In the genomic region with DNA sequence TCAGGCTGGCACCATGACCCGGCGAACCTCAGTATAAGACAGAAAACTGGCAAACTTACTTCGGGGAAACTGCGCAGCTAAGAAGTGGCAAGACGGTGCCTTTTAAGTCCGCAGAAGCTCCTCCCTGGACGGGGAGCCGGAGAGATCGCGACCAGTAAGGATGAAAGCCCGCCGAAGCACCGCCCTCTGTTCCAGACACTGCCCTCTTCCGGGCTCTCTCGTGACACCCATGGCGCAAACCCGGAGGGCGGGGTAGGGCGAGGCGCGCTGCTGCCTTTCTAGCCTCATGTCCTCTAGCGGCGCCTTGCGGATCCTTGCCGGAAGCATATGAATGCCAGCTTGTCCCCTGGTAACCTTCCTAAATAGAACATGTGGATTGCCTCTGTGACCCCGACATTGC, we compare ENCODE assay signal across 8 mouse cellular contexts. TPM values are rescaled to one million over a fixed set of nuclear protein-coding genes. Genes with fewer than 3 reads are reported as not detected.
DNase-seq lines count a peak whose midpoint lies in the region; ATAC-seq and TF ChIP-seq lines count a peak whose summit lies in the region.

A gene (minus strand): TSS at position 179 of the 400 bp plus-strand sequence.

- no peaks in the 10 kb centered on the region for H3K36me3 ChIP-seq in heart, embryonic 11.5 days (ENCODE audit: control insufficient read depth, insufficient read depth, low read length)
- H3K36me3 ChIP-seq in kidney, embryonic 16.5 days (ENCODE audit: insufficient read depth, low read length), result no peaks in the 10 kb centered on the region
- peaks cover 11% of the 10 kb centered on the region for H3K36me3 ChIP-seq in liver, adult 2 months (ENCODE audit: control insufficient read depth, insufficient read depth, low read length)
- H3K36me3 ChIP-seq in myocyte (ENCODE audit: control insufficient read depth, insufficient read depth), result peaks cover 16% of the 10 kb centered on the region
- no peaks in the 10 kb centered on the region for H3K36me3 ChIP-seq in splenic B cell, adult 2 months (ENCODE audit: control insufficient read depth, insufficient read depth, low read length, poor library complexity, severe bottlenecking)

- peak within 1 kb of the TSS; percentile 59 for H3K9ac ChIP-seq in heart, embryonic 11.5 days (ENCODE audit: low read depth, low read length)
- peak within 1 kb of the TSS; percentile 60 for H3K9ac ChIP-seq in kidney, embryonic 16.5 days (replicated peaks; ENCODE audit: low read length)
- H3K9ac ChIP-seq in liver, adult 2 months (ENCODE audit: low read depth, low read length), result peak within 1 kb of the TSS; percentile 80

- TF ChIP-seq POLR2A in liver, adult 2 months (IDR thresholded peaks at IDR 0.05; ENCODE audit: extremely low read depth, insufficient read depth, low read length), result peak; percentile 44; the same call in 1 of the 2 replicates
- TF ChIP-seq POLR2A in myocyte (IDR thresholded peaks at IDR 0.05; ENCODE audit: insufficient read length, low read depth), result peak; percentile 52

- peak; percentile 100 for ATAC-seq in erythroblast, adult 5-6 weeks (replicated peaks; ENCODE audit: low FRiP score, poor library complexity, severe bottlenecking)
- peak; percentile 96 for ATAC-seq in heart, embryonic 11.5 days (replicated peaks; ENCODE audit: insufficient number of reproducible peaks, low FRiP score, low TSS enrichment)
- ATAC-seq in kidney, embryonic 16.5 days (ENCODE audit: low FRiP score, low TSS enrichment), result peak; percentile 99

- 15% methylated on average over 26 of the region's 26 CpGs for WGBS in heart, embryonic 11.5 days (ENCODE audit: insufficient replicate concordance)
- WGBS in kidney, embryonic 16.5 days, result 22% methylated on average over 26 of the region's 26 CpGs
- 2% methylated on average over 25 of the region's 26 CpGs for WGBS in liver, adult 2 months

- peak within 1 kb of the TSS; percentile 62 for H3K4me2 ChIP-seq in heart, embryonic 11.5 days
- H3K4me2 ChIP-seq in kidney, embryonic 16.5 days (replicated peaks; ENCODE audit: low read depth, low read length), result peak within 1 kb of the TSS; percentile 51
- peak within 1 kb of the TSS; percentile 62 for H3K4me2 ChIP-seq in myocyte (ENCODE audit: low read depth)

- peak within 1 kb of the TSS; percentile 56 for H3K4me3 ChIP-seq in heart, embryonic 11.5 days (ENCODE audit: low read depth, low read length)
- H3K4me3 ChIP-seq in kidney, embryonic 16.5 days (ENCODE audit: low read length), result peak within 1 kb of the TSS; percentile 51
- H3K4me3 ChIP-seq in liver, adult 2 months (ENCODE audit: insufficient read depth, low read depth, low read length), result peak within 1 kb of the TSS; percentile 98
- peak within 1 kb of the TSS; percentile 93 for H3K4me3 ChIP-seq in myocyte

- no peaks in the 10 kb centered on the region for H3K9me3 ChIP-seq in heart, embryonic 11.5 days (replicated peaks; ENCODE audit: control insufficient read depth, low read length)
- no peaks in the 10 kb centered on the region for H3K9me3 ChIP-seq in kidney, embryonic 16.5 days (ENCODE audit: low read length)

- peak; percentile 87 to 90 for DNase-seq in B cell, adult 2 months
- DNase-seq in brain, adult 2 months (ENCODE audit: low read depth, low spot score), result peak; percentile 97
- DNase-seq in liver, adult 2 months (ENCODE audit: extremely low read depth, low read depth, low spot score), result peak; percentile 87
- peak; percentile 95 for DNase-seq in splenic B cell, adult 2 months (ENCODE audit: low read depth, low spot score)

- H3ac ChIP-seq in myocyte (ENCODE audit: control insufficient read depth, insufficient read length), result peak within 1 kb of the TSS; percentile 71

- no peaks in the 10 kb centered on the region for H3K79me2 ChIP-seq in liver, adult 2 months (ENCODE audit: control insufficient read depth, insufficient read depth, low read length)
- peaks cover 22% of the 10 kb centered on the region for H3K79me2 ChIP-seq in myocyte (ENCODE audit: control insufficient read depth, insufficient read depth)

- 0 out of 2 replicates have a peak within 1 kb of the TSS, but pooled peaks have one; percentile 46 for H3K27ac ChIP-seq in heart, embryonic 11.5 days (ENCODE audit: low read depth, low read length)
- H3K27ac ChIP-seq in kidney, embryonic 16.5 days (ENCODE audit: low read length), result peak within 1 kb of the TSS; percentile 68
- H3K27ac ChIP-seq in liver, adult 2 months (replicated peaks; ENCODE audit: insufficient read depth, low read depth, low read length), result peak within 1 kb of the TSS; percentile 91

- H3K27me3 ChIP-seq in heart, embryonic 11.5 days (ENCODE audit: control insufficient read depth, insufficient read depth, low read length), result no peaks in the 10 kb centered on the region
- no peaks in the 10 kb centered on the region for H3K27me3 ChIP-seq in kidney, embryonic 16.5 days (ENCODE audit: insufficient read depth, low read length)
- no peaks in the 10 kb centered on the region for H3K27me3 ChIP-seq in liver, adult 2 months (ENCODE audit: control insufficient read depth, insufficient read depth, low read length)
- no peaks in the 10 kb centered on the region for H3K27me3 ChIP-seq in myocyte (ENCODE audit: control insufficient read depth, insufficient read depth, insufficient read length)
- H3K27me3 ChIP-seq in splenic B cell, adult 2 months (ENCODE audit: control insufficient read depth, insufficient read depth, low read length, poor library complexity, severe bottlenecking), result no peaks in the 10 kb centered on the region

- no peaks in the 10 kb centered on the region for H3K4me1 ChIP-seq in heart, embryonic 11.5 days (ENCODE audit: control insufficient read depth, insufficient read depth, low read length)
- H3K4me1 ChIP-seq in kidney, embryonic 16.5 days (ENCODE audit: insufficient read depth, low read length), result no peaks in the 10 kb centered on the region
- H3K4me1 ChIP-seq in liver, adult 2 months (ENCODE audit: control insufficient read depth, insufficient read depth, low read length), result peaks cover 3% of the 10 kb centered on the region; the same call in 1 of the 2 replicates

- peak; percentile 81 for TF ChIP-seq CTCF in liver, adult 2 months (IDR thresholded peaks at IDR 0.05; ENCODE audit: low read depth, low read length)

TF ChIP-seq in myocyte, 11 proteins besides CTCF, POLR2A, EP300 and RAD21:
- TF ChIP-seq MYOG (IDR thresholded peaks at IDR 0.05; ENCODE audit: control insufficient read depth in 1 of 3, insufficient read depth in 1 of 3, insufficient read length in 2 of 3, low read depth in 2 of 3), result peak in 1 of 3 experiments; percentile 17
- no peak for TF ChIP-seq CEBPB (IDR thresholded peaks at IDR 0.05; ENCODE audit: insufficient read depth, poor library complexity, severe bottlenecking)
- TF ChIP-seq MAX (IDR thresholded peaks at IDR 0.05; ENCODE audit: low read depth), result no peak
- TF ChIP-seq POLR2AphosphoS2 (IDR thresholded peaks at IDR 0.05; ENCODE audit: insufficient read length, low read depth), result peak; percentile 49
- no peak for TF ChIP-seq SRF (IDR thresholded peaks at IDR 0.05; ENCODE audit: control insufficient read depth, insufficient read length, low read depth)

RNA-seq across cellular contexts. Expression of the gene that starts here (rescaled TPM):
- total RNA-seq in erythroblast, adult 5-6 weeks (2015; ENCODE audit: low replicate concordance), result 125 and 145 TPM in 2 replicates
- 78.6 and 150 TPM in 2 replicates for total RNA-seq in erythroblast, adult 5-6 weeks (2017; ENCODE audit: low replicate concordance)
- 79.2 and 80.5 TPM in 2 replicates for polyA plus RNA-seq in heart, embryonic 11.5 days (2014; fragmentation: Nextera tagmentation; extraction: Ambion mirVana)
- polyA plus RNA-seq in kidney, embryonic 16.5 days (2015; fragmentation: Nextera tagmentation; extraction: Ambion mirVana), result 207 and 217 TPM in 2 replicates
- 95.3 and 113 TPM in 2 replicates for total RNA-seq in liver, adult 2 months (2014; rRNA removed)
- 14.5 and 21.9 TPM in 2 replicates for polyA plus RNA-seq in liver, adult 2 months (2012; rRNA removed)
- polyA plus RNA-seq in myocyte (2012; fragmentation: generic; extraction: Trizol), result 305 TPM

Comparison
In these comparisons a context has a peak if more than half of its experiments do, and no peak if none do; other contexts are left out.
1. Peak in every context shown above with its lines: DNase-seq, ATAC-seq, H3K4me3 ChIP-seq and H3K27ac ChIP-seq.